Mouse (Mus musculus) MEL (cell line): ENCODE results near the gene Gm6583. TPM values are rescaled to one million over a fixed set of nuclear protein-coding genes. Genes with fewer than 3 reads are reported as not detected.

Source experiments
- DNase-seq: peaks from one replicate; pipeline ENCODE4 v3.0.0; 2011; ENCODE audit warnings: low read depth, low spot score
- H3K27ac ChIP-seq: 2 replicates; pipeline ENCODE4 v1.5.1; 2012; ENCODE audit warnings: low read depth, mild to moderate bottlenecking, control low read depth, low read length, moderate library complexity; ENCODE audit not compliant: control insufficient read depth
- H3K27me3 ChIP-seq, 2 experiments: fragments of 150-350 bp in 1 of 2; sonication (generic) in 1 of 2; 2 replicates each; pipeline ENCODE4 v1.6.1; 2012; ENCODE audit warnings: low read length in 2 of 2, mild to moderate bottlenecking in 2 of 2, improper control_type of control experiment in 1 of 2, moderate library complexity in 1 of 2; ENCODE audit not compliant: insufficient read depth in 2 of 2, control insufficient read depth in 1 of 2
- H3K36me3 ChIP-seq, 2 experiments: 2 replicates each; pipeline ENCODE4 v1.6.1; 2012 to 2014; ENCODE audit warnings: low read length in 2 of 2, improper control_type of control experiment in 1 of 2, inconsistent platforms in 1 of 2, mild to moderate bottlenecking in 1 of 2; ENCODE audit not compliant: insufficient read depth in 2 of 2, control insufficient read depth in 1 of 2
- H3K4me1 ChIP-seq, 2 experiments: fragments of 150-350 bp in 1 of 2; sonication (generic) in 1 of 2; 2 replicates each; pipeline ENCODE4 v1.6.1; 2012; ENCODE audit warnings: low read length in 2 of 2, improper control_type of control experiment in 1 of 2, mild to moderate bottlenecking in 1 of 2; ENCODE audit not compliant: insufficient read depth in 2 of 2, control insufficient read depth in 1 of 2
- H3K4me3 ChIP-seq, 2 experiments: fragments of 150-350 bp in 1 of 2; sonication (generic) in 1 of 2; 2 replicates each; pipeline ENCODE4 v1.5.1; 2012; ENCODE audit warnings: low read depth in 2 of 2, low read length in 2 of 2, mild to moderate bottlenecking in 2 of 2, moderate library complexity in 2 of 2, control low read depth in 1 of 2, improper control_type of control experiment in 1 of 2; ENCODE audit not compliant: control insufficient read depth in 1 of 2, insufficient read depth in 1 of 2
- H3K79me2 ChIP-seq: 2 replicates; pipeline ENCODE4 v1.6.1; 2012; ENCODE audit warnings: mild to moderate bottlenecking, low read length, moderate library complexity; ENCODE audit not compliant: control insufficient read depth, poor library complexity, insufficient read depth
- H3K9ac ChIP-seq: 2 replicates; pipeline ENCODE4 v1.6.1; 2012; ENCODE audit warnings: low read depth, mild to moderate bottlenecking, control low read depth, low read length, moderate library complexity; ENCODE audit not compliant: control insufficient read depth, poor library complexity, severe bottlenecking
- H3K9me3 ChIP-seq: fragments of 150-350 bp; sonication (generic); replicated peaks from 2 replicates; pipeline ENCODE4 v1.6.1; 2012; ENCODE audit warnings: mild to moderate bottlenecking, low read length, improper control_type of control experiment, moderate library complexity; ENCODE audit not compliant: insufficient read depth
- BHLHE40 ChIP-seq: IDR thresholded peaks from 2 replicates; pipeline ENCODE4 v1.6.1; 2012; ENCODE audit warnings: low read depth, mild to moderate bottlenecking, inconsistent platforms, low read length, improper control_type of control experiment, borderline replicate concordance
- CHD1 ChIP-seq: IDR thresholded peaks from 2 replicates; pipeline ENCODE4 v1.6.1; 2012; ENCODE audit warnings: low read depth, mild to moderate bottlenecking, inconsistent platforms, low read length, improper control_type of control experiment
- CTCF ChIP-seq, 3 experiments: IDR thresholded peaks in 2 of 3; conservative IDR thresholded peaks in 1 of 3; 2 replicates each; pipeline ENCODE4 v1.5.1; 2011 to 2012; ENCODE audit warnings: low read length in 3 of 3, low read depth in 2 of 3, mild to moderate bottlenecking in 2 of 3, improper control_type of control experiment in 1 of 3, inconsistent platforms in 1 of 3, mixed read lengths in 1 of 3, moderate library complexity in 1 of 3; ENCODE audit not compliant: control insufficient read depth in 1 of 3, insufficient read depth in 1 of 3, poor library complexity in 1 of 3, severe bottlenecking in 1 of 3
- E2F4 ChIP-seq: IDR thresholded peaks from 2 replicates; pipeline ENCODE4 v1.6.1; 2011; ENCODE audit warnings: low read depth, low read length, improper control_type of control experiment, borderline replicate concordance
- EP300 ChIP-seq, 2 experiments: IDR thresholded peaks; 2 replicates each; pipeline ENCODE4 v1.6.1; 2011; ENCODE audit warnings: improper control_type of control experiment in 2 of 2, low read length in 2 of 2, low read depth in 1 of 2, mild to moderate bottlenecking in 1 of 2
- GABPA ChIP-seq: IDR thresholded peaks from 2 replicates; pipeline ENCODE4 v1.6.1; 2012; ENCODE audit warnings: low read depth, mild to moderate bottlenecking, inconsistent platforms, low read length, improper control_type of control experiment, moderate library complexity
- JUND ChIP-seq: IDR thresholded peaks from 2 replicates; pipeline ENCODE4 v1.6.1; 2011; ENCODE audit warnings: low read depth, mild to moderate bottlenecking, improper control_type of control experiment, low read length
- KAT2A ChIP-seq: conservative IDR thresholded peaks from 2 replicates; pipeline ENCODE4 v1.6.1; 2012; ENCODE audit warnings: low read depth, low read length, improper control_type of control experiment, inconsistent platforms
- MAX ChIP-seq: IDR thresholded peaks from 2 replicates; pipeline ENCODE4 v1.6.1; 2011; ENCODE audit warnings: low read length, improper control_type of control experiment
- MEF2A ChIP-seq: IDR thresholded peaks from 2 replicates; pipeline ENCODE4 v1.6.1; 2014; ENCODE audit warnings: low read depth, mild to moderate bottlenecking, inconsistent platforms, low read length, improper control_type of control experiment; ENCODE audit not compliant: poor library complexity, insufficient replicate concordance, severe bottlenecking; ENCODE audit errors: extremely low read depth
- MXI1 ChIP-seq: IDR thresholded peaks from 2 replicates; pipeline ENCODE4 v1.6.1; 2011; ENCODE audit warnings: mild to moderate bottlenecking, low read depth, low read length, improper control_type of control experiment
- MYC ChIP-seq: IDR thresholded peaks from 2 replicates; pipeline ENCODE4 v1.6.1; 2011; ENCODE audit warnings: low read depth, mild to moderate bottlenecking, low read length, improper control_type of control experiment, moderate library complexity
- NRF1 ChIP-seq: IDR thresholded peaks from 2 replicates; pipeline ENCODE4 v1.6.1; 2014; ENCODE audit warnings: low read depth, mild to moderate bottlenecking, inconsistent platforms, low read length, improper control_type of control experiment, moderate library complexity; ENCODE audit not compliant: poor library complexity, insufficient read depth, severe bottlenecking
- POLR2A ChIP-seq, 2 experiments: IDR thresholded peaks; 2 replicates each; pipeline ENCODE4 v1.6.1; 2011 to 2012; ENCODE audit warnings: low read length in 2 of 2, mild to moderate bottlenecking in 2 of 2, control low read depth in 1 of 2, improper control_type of control experiment in 1 of 2, low read depth in 1 of 2, moderate library complexity in 1 of 2; ENCODE audit not compliant: control insufficient read depth in 1 of 2, insufficient read depth in 1 of 2, poor library complexity in 1 of 2
- POLR2AphosphoS5 ChIP-seq: IDR thresholded peaks from 2 replicates; pipeline ENCODE4 v1.6.1; 2012; ENCODE audit warnings: low read depth, borderline replicate concordance, mild to moderate bottlenecking, inconsistent platforms, low read length, moderate library complexity, mixed read lengths
- RAD21 ChIP-seq: IDR thresholded peaks from 2 replicates; pipeline ENCODE4 v1.6.1; 2011; ENCODE audit warnings: mild to moderate bottlenecking, low read depth, low read length, improper control_type of control experiment
- SIN3A ChIP-seq: IDR thresholded peaks from 2 replicates; pipeline ENCODE4 v1.6.1; 2012; ENCODE audit warnings: low read length, improper control_type of control experiment, inconsistent platforms
- SMC3 ChIP-seq: IDR thresholded peaks from 2 replicates; pipeline ENCODE4 v1.6.1; 2011; ENCODE audit warnings: low read depth, low read length, improper control_type of control experiment
- TAL1 ChIP-seq: IDR thresholded peaks from 2 replicates; pipeline ENCODE4 v1.6.1; 2012; ENCODE audit warnings: mild to moderate bottlenecking, inconsistent platforms, low read length, moderate library complexity, mixed read lengths
- UBTF ChIP-seq: IDR thresholded peaks from 2 replicates; pipeline ENCODE4 v1.6.1; 2012; ENCODE audit warnings: low read depth, mild to moderate bottlenecking, inconsistent platforms, low read length, improper control_type of control experiment, moderate library complexity, borderline replicate concordance; ENCODE audit not compliant: insufficient read depth
- USF2 ChIP-seq, 2 experiments: IDR thresholded peaks; 2 replicates each; pipeline ENCODE4 v1.6.1; 2011 to 2012; ENCODE audit warnings: improper control_type of control experiment in 2 of 2, low read length in 2 of 2, borderline replicate concordance in 1 of 2, inconsistent platforms in 1 of 2, low read depth in 1 of 2, mild to moderate bottlenecking in 1 of 2; ENCODE audit not compliant: insufficient read depth in 1 of 2
- ZNF384 ChIP-seq: IDR thresholded peaks from 2 replicates; pipeline ENCODE4 v1.6.1; 2012; ENCODE audit warnings: low read depth, mild to moderate bottlenecking, inconsistent platforms, low read length, improper control_type of control experiment
- polyA plus RNA-seq, 2 experiments: library from polyadenylated mRNA; stranded (reverse) in 1 of 2; unstranded in 1 of 2; fragments of >175 nt in 1 of 2; fragments of >200 nt in 1 of 2; gene quantifications; 2 replicates each; pipeline versions ENCODE4 v1.2.1 to v1.2.4; 2012; ENCODE audit warnings: low replicate concordance in 2 of 2, low read depth in 1 of 2; ENCODE audit not compliant: insufficient read length in 2 of 2, insufficient read depth in 1 of 2, missing spikeins in 1 of 2
- total RNA-seq: library from RNA; depleted of rRNA; stranded (reverse); fragments of 300-350 nt; gene quantifications from 2 replicates; pipeline ENCODE4 v1.2.3, GENCODE M21; 2012

Gene Gm6583
- total and polyA plus RNA-seq, 3 experiments = 0.04 to 0.11 TPM; not detected in 1

GRCm38 (mm10) chr5:112391002-112391401, 35.2 kb upstream of the Gm6583 start:
- Histone ChIP-seq H3K36me3 (no peaks in the 10 kb centered on the region), H3K4me1 (no peaks in the 10 kb centered on the region), H3K27ac (no peak overlapping the region), H3K9ac (no peak overlapping the region), H3K27me3 (no peaks in the 10 kb centered on the region), H3K4me3 (no peak overlapping the region), H3K9me3 (no peaks in the 10 kb centered on the region), H3K79me2 (no peaks in the 10 kb centered on the region)
- no peak for DNase-seq
- TF ChIP-seq SIN3A (no peak), CTCF (IDR thresholded peaks at IDR 0.05 in 2 of 3, conservative IDR thresholded peaks at IDR 0.05 in 1 of 3; ENCODE audit: control insufficient read depth in 1 of 3, insufficient read depth in 1 of 3, low read depth in 2 of 3, low read length in 3 of 3, poor library complexity in 1 of 3, severe bottlenecking in 1 of 3) (no peak), RAD21 (no peak), USF2 (IDR thresholded peaks at IDR 0.05; ENCODE audit: borderline replicate concordance in 1 of 2, insufficient read depth in 1 of 2, low read depth in 1 of 2, low read length in 2 of 2) (no peak), ZNF384 (no peak), JUND (no peak), POLR2AphosphoS5 (no peak), TAL1 (no peak), MXI1 (no peak), EP300 (IDR thresholded peaks at IDR 0.05; ENCODE audit: low read depth in 1 of 2, low read length in 2 of 2) (no peak), CHD1 (no peak), KAT2A (no peak), GABPA (no peak), UBTF (no peak), E2F4 (no peak), MAX (no peak), SMC3 (no peak), MEF2A (no peak), NRF1 (no peak)

- Histone ChIP-seq H3K79me2 (no peaks in the 10 kb centered on the region), H3K27ac (no peak overlapping the region), H3K9me3 (no peaks in the 10 kb centered on the region), H3K27me3 (no peaks in the 10 kb centered on the region), H3K4me1 (no peaks in the 10 kb centered on the region), H3K4me3 (no peak overlapping the region), H3K36me3 (no peaks in the 10 kb centered on the region), H3K9ac (no peak overlapping the region)
- no peak for DNase-seq
- TF ChIP-seq MYC (no peak), MAX (no peak), POLR2A (IDR thresholded peaks at IDR 0.05; ENCODE audit: control insufficient read depth in 1 of 2, insufficient read depth in 1 of 2, low read depth in 1 of 2, low read length in 2 of 2, poor library complexity in 1 of 2) (no peak), BHLHE40 (no peak), SMC3 (no peak), NRF1 (no peak), UBTF (no peak)
These were observed 33.5 kb upstream of the Gm6583 start for GRCm38 (mm10) chr5:112389352-112389751.
